Mouse (Mus musculus): Measurements from ENCODE around the gene Tmem158.

DNA sequence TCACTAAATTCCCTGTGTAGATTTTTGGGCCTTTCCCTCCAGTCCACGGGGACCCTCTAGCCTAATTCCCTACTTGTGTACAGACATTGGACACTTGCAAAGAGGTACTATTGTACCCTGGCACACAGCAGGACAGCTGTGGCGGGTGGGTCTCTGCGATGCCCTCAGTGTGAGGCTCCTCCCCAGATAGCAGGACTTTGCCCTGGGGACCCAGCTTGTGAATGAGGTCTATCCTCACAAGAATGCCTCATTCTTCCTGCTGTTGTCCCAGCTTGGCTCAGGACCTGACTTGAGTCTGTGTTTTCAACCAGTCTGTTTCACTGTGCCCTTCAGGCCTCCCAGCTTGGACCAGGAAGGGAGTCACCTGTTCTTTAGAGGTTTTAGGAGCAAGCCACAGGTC is 27.8 kb upstream of the Tmem158 start:
- TF ChIP-seq CTCF (IDR thresholded peaks at IDR 0.05), result no peak
- TF ChIP-seq POLR2A (IDR thresholded peaks at IDR 0.05; ENCODE audit: insufficient read depth, low read depth, low read length), result no peak

Data from heart, adult 2 months (tissue).